Mouse (Mus musculus) CH12.LX (cell line): ENCODE measurements around the gene Gm49342.
"Not testable (repeated sequence)": the region's sequence is repeated elsewhere in the genome, so short reads cannot be mapped to it uniquely, and the experiment has no call there.

Experiments used
- CHD1 ChIP-seq: IDR thresholded peaks from 2 replicates; pipeline ENCODE4 v1.6.1; 2012; ENCODE audit warnings: low read depth, low read length, improper control_type of control experiment, inconsistent platforms
- CTCF ChIP-seq, 2 experiments: IDR thresholded peaks in 1 of 2; conservative IDR thresholded peaks in 1 of 2; 2 replicates each; pipeline ENCODE4 v1.5.1; 2011 to 2012; ENCODE audit warnings: low read depth in 2 of 2, low read length in 2 of 2, improper control_type of control experiment in 1 of 2, inconsistent platforms in 1 of 2, mild to moderate bottlenecking in 1 of 2, moderate library complexity in 1 of 2
- EP300 ChIP-seq: IDR thresholded peaks from 2 replicates; pipeline ENCODE4 v1.6.1; 2011; ENCODE audit warnings: low read length, improper control_type of control experiment
- NELFE ChIP-seq: IDR thresholded peaks from 2 replicates; pipeline ENCODE4 v1.6.1; 2011; ENCODE audit warnings: low read depth, low read length, improper control_type of control experiment
- NRF1 ChIP-seq: IDR thresholded peaks from 2 replicates; pipeline ENCODE4 v1.6.1; 2014; ENCODE audit warnings: low read depth, mild to moderate bottlenecking, inconsistent platforms, low read length, improper control_type of control experiment, moderate library complexity
- RAD21 ChIP-seq: IDR thresholded peaks from 2 replicates; pipeline ENCODE4 v1.6.1; 2011; ENCODE audit warnings: low read depth, mild to moderate bottlenecking, low read length, improper control_type of control experiment, moderate library complexity
- UBTF ChIP-seq: IDR thresholded peaks from 2 replicates; pipeline ENCODE4 v1.6.1; 2012; ENCODE audit warnings: low read depth, mild to moderate bottlenecking, inconsistent platforms, low read length, improper control_type of control experiment, moderate library complexity
- ZC3H11A ChIP-seq: IDR thresholded peaks from 2 replicates; pipeline ENCODE4 v1.6.1; 2012; ENCODE audit warnings: low read depth, mild to moderate bottlenecking, inconsistent platforms, low read length, improper control_type of control experiment

- not testable (repeated sequence) for TF ChIP-seq CTCF (conservative IDR thresholded peaks at IDR 0.05 in 1 of 2, IDR thresholded peaks at IDR 0.05 in 1 of 2; ENCODE audit: low read depth in 2 of 2, low read length in 2 of 2); EP300; RAD21; NRF1; NELFE; UBTF; CHD1; ZC3H11A
These were observed 20.9 kb upstream of the Gm49342 start for GRCm38 (mm10) chr14:50923437-50923836.
